Mouse (Mus musculus): ENCODE data around the gene Wdr83. TPM values are rescaled to one million over a fixed set of nuclear protein-coding genes. Genes with fewer than 3 reads are reported as not detected.

The Wdr83 gene
- total RNA-seq, 2 experiments from 2014 or later: 26.5 to 30.8 TPM

- no peak for DNase-seq (ENCODE audit: low spot score in 2 of 2)
Measured at GRCm38 (mm10) chr8:85036381-85036717, 44.8 kb downstream of the Wdr83 start.

GRCm38 (mm10) chr8:85035728-85036310 lies 45.3 kb downstream of the Wdr83 start:
- DNase-seq (ENCODE audit: low spot score in 2 of 2): no peak

- no peak for DNase-seq (ENCODE audit: low spot score in 2 of 2)
Measured at GRCm38 (mm10) chr8:85035165-85035727, 45.9 kb downstream of the Wdr83 start.

GRCm38 (mm10) chr8:85034764-85035163 lies 46.3 kb downstream of the Wdr83 start:
- DNase-seq (ENCODE audit: low spot score in 2 of 2): peak; percentile 69 to 77

DNA sequence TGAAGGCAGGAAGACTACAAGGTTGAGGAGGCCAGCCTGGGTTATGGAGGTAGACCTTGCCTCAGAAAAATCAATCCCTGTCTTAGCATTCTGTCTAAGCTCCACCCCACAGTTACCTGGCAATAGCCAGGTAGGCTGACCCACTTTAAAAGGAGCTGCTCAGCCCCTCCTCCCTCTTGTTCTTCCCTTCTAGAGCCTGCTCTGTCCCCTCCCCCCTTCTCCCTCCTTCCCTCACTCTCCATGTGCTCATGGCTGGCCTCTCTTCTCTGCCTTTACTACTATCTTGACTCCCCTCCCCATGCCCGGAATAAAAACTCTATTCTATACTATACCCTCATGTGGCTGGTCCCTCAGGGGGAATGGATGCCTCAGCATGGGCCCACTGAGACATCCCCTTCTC lies 47.2 kb downstream of the Wdr83 start:
- no peak for DNase-seq (ENCODE audit: low spot score in 2 of 2)

- DNase-seq (ENCODE audit: low spot score in 2 of 2): no peak
Measured at GRCm38 (mm10) chr8:85032622-85033311, 48.3 kb downstream of the Wdr83 start.

DNA sequence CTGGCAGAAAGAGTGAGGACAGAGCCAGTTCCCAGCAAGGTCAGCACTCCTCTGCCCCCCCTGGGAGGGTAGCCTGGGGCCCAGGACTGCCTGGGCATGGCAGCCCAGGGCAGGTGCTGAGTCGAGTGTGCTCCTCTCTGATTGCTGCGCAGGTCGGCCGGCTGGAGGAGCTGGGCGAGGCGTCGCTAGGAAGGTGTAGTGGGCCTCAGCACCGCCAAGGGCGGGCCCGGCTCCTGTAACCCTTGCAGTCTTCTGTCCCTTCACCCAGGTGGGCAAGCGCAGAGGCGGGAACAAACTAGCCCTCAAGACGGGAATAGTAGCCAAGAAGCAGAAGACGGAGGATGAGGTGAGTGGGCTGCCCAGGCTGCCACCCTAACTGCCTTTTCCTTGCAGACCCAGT lies 51.8 kb downstream of the Wdr83 start:
- DNase-seq (ENCODE audit: low spot score in 2 of 2): no peak

DNA sequence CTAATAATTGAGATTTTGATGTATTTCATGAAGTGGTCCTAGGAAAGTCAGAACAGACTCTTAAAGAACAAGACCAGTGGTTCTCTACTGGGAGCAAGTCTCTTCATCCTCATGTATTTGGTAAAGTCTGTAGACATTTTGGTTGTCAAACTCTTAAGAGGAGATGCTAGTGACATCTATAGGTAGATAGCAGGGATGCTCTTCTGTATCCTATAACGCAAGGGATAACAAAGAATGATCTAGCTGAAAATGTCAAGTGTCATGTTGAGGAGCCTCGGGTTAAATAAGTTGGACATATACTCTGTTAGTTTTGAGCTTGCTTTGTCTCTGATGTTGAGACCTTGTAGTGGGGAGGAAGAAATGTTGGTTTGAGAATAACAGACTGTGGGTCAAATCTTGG lies 53.2 kb downstream of the Wdr83 start:
- no peak for DNase-seq (ENCODE audit: low spot score in 2 of 2)

DNA sequence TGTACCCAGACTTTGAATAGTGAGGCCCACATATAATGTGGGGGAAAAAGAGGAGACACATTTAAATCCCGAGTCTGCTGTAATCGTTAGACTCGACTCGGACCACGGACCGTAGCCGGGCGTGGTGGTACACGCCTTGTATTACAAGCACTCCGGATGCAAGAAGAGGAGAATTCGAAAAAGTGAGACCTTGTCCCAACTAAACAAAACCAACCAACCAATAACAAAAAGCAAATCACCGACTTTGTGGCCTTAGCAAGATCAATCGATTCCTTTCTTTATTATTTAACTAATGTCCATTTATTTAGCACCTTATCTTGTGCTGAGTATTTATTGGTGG lies 53.6 kb downstream of the Wdr83 start:
- no peak for DNase-seq (ENCODE audit: low spot score in 2 of 2)

DNA sequence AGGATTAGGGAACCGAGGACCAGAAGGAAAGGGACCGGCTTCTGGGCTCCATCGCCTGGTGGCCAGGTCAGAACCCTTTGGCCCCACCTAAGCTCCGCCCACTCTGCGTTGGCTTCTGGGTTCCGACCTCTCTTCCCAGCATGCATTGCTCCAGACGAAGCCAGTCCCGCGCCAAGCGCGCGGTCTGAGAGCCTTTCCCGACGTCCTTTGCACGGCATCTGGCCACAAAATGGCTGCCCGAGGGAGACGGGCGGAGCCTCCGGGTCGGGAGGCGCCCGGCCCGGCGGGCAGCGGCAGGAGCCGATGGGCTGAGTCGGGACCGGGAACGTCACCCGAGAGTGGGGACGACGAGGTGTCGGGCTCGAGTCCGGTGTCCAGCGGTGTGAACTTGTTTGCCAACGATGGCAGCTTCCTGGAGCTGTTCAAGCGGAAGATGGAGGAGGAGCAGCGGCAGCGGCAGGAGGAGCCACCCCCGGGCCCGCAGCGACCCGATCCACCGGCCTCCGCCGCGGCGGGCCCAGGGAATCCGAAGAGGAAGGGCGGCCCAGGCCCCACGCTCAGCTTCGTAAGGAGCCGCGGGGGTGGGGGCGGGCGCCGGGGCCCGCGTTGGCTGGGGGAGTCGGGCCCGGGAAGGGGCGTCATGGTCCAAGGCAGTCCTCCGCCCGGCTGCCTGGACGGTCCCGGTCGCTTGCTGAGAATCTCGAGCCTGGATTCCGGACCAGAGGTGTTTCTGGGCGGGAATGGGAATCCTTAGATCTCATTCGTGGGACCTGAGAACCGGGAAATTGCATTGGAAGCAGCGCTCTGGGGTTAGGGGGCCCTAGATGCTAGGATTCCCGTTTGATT lies 54.2 kb downstream of the Wdr83 start, which contains the start of gene Trir:
Gene Trir, plus strand, starts transcription at position 154 of the 846 bp plus-strand sequence.
- peak; percentile 94 to 97 for DNase-seq (ENCODE audit: low spot score in 2 of 2)

DNA sequence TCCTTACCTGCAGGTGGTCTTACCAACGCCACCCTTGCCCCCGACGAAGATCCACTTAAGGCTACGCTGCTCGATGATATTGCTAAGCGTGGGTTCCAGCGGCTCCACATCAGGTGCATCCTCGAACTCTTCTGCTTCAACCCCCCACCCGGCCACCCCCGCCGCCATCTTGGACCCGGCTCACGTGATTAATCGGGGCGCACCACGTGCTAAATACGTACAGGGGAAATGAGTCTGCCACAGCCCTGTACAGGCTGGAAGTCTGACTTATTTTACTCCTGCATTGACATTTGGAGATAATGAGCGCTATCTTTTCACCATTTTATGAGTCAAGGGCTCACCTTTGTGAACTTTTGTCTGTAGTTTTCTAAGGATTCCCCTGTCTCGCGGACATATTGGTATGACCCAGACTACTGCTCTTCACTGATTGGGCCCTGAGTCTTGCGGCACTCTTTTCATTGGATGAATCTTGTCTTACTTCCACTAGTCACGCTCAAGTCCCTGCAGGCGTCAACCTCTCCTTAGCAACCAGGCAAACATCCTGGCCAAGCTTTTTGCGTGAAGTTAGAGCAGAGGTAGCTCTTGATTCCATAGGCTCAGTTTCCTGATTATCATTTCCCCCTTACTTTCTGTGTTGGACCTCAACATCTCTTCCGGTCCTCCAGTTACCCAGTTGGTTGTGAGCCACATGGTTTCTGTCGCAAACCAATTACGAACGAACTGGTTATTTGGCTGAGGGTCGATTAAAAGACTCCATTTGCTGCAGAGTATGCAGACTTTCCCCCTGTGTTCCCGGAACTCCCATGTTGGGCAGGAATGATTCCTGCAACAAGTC lies 55.8 kb downstream of the Wdr83 start, which contains the start of gene Asna1:
Gene Asna1, minus strand, starts transcription at position 184 of the 835 bp plus-strand sequence.
- peak; percentile 81 to 83 for DNase-seq (ENCODE audit: low spot score in 2 of 2)

Small RNA genes lying within 50 kb of the gene (microRNA-seq; reads per million reads assigned to microRNA genes)
- gene Gm23388: 0.39 to 0.45 reads per million in 2 experiments
- 7.1 to 11.6 reads per million in 2 experiments for gene Mir7070

Other genes starting within 250 kb of the Wdr83 start
- 10 to 100 TPM; 18.6 to 19.8 TPM for gene Gadd45gip1, start 249.8 kb downstream of the Wdr83 start, total RNA-seq (2021)
- 10 to 100 TPM; 55.5 to 64.9 TPM for gene Rad23a, start 240.6 kb downstream of the Wdr83 start, total RNA-seq (2021)
- gene Calr, start 234.4 kb downstream of the Wdr83 start, total RNA-seq (2021): 100 to 1,000 TPM; 444 to 464 TPM
- gene Farsa, start 224.3 kb downstream of the Wdr83 start, total RNA-seq (2021): 10 to 100 TPM; 63.2 to 65.0 TPM
- gene Syce2, start 209.2 kb downstream of the Wdr83 start, total RNA-seq (2021): 10 to 100 TPM; 33.5 to 39.1 TPM
- gene Gcdh, start 187.4 kb downstream of the Wdr83 start, total RNA-seq (2021): 10 to 100 TPM; 31.5 to 33.0 TPM
- gene Klf1, start 179.4 kb downstream of the Wdr83 start, total RNA-seq (2021): not detected
- gene Dnase2a, start 172.7 kb downstream of the Wdr83 start, total RNA-seq (2021): 1 to 10 TPM; 4.2 to 5.2 TPM
- 100 to 1,000 TPM; 162 to 169 TPM for gene Mast1, start 143.9 kb downstream of the Wdr83 start, total RNA-seq (2021)
- gene Rtbdn, start 134.3 kb downstream of the Wdr83 start, total RNA-seq (2021): 1 to 10 TPM; 3.1 to 3.6 TPM
- gene Gm49661, start 111.9 kb downstream of the Wdr83 start, total RNA-seq (2021): not detected
- 100 to 1,000 TPM; 492 to 505 TPM for gene Prdx2, start 111.7 kb downstream of the Wdr83 start, total RNA-seq (2021)
- gene Rnaseh2a, start 111.5 kb downstream of the Wdr83 start, total RNA-seq (2021): 10 to 100 TPM; 36.8 to 44.3 TPM
- 10 to 100 TPM; 33.7 to 34.2 TPM for gene Junb, start 102.6 kb downstream of the Wdr83 start, total RNA-seq (2021)
- gene Hook2, start 90.7 kb downstream of the Wdr83 start, total RNA-seq (2021): 10 to 100 TPM; 14.5 to 15.1 TPM
- gene Best2, start 66.8 kb downstream of the Wdr83 start, total RNA-seq (2021): not detected
- gene Asna1, start 56.0 kb downstream of the Wdr83 start, total RNA-seq (2021): 100 to 1,000 TPM; 110 to 119 TPM
- gene Trir, start 54.5 kb downstream of the Wdr83 start, total RNA-seq (2021): 100 to 1,000 TPM; 151 to 155 TPM
- 100 to 1,000 TPM; 125 to 160 TPM for gene Tnpo2, start 44.4 kb downstream of the Wdr83 start, total RNA-seq (2021)
- gene Fbxw9, start 21.3 kb downstream of the Wdr83 start, total RNA-seq (2021): 10 to 100 TPM; 55.4 to 64.6 TPM
- gene Gm5741, start 13.3 kb downstream of the Wdr83 start, total RNA-seq (2021): not detected
- gene Dhps, start 9.5 kb downstream of the Wdr83 start, total RNA-seq (2021): 10 to 100 TPM; 59.9 to 72.1 TPM
- gene Wdr83os, start 566 bp downstream of the Wdr83 start, total RNA-seq (2021): 10 to 100 TPM; 60.8 to 61.8 TPM
- 10 to 100 TPM; 32.7 to 40.1 TPM for gene Man2b1, start 2.0 kb upstream of the Wdr83 start, total RNA-seq (2021)
- 1 to 10 TPM; 5.1 to 5.3 TPM for gene Zfp791, start 41.8 kb upstream of the Wdr83 start, total RNA-seq (2021)
- gene Cks1brt, start 70.6 kb upstream of the Wdr83 start, total RNA-seq (2021): not detected
- not detected for gene Olfr371, start 144.7 kb upstream of the Wdr83 start, total RNA-seq (2021)
- gene Orc6, start 218.3 kb upstream of the Wdr83 start, total RNA-seq (2021): 10 to 100 TPM; 43.4 to 43.6 TPM
- gene Vps35, start 218.5 kb upstream of the Wdr83 start, total RNA-seq (2021): 100 to 1,000 TPM; 145 to 148 TPM

Measured in layer of hippocampus, postnatal 10 days (tissue).